Mouse (Mus musculus) CH12.LX (cell line): ENCODE measurements around the gene Fgg.

ENCODE experiments used
- CTCF ChIP-seq, 2 experiments: IDR thresholded peaks in 1 of 2; conservative IDR thresholded peaks in 1 of 2; 2 replicates each; pipeline ENCODE4 v1.5.1; 2011 to 2012; ENCODE audit warnings: low read depth in 2 of 2, low read length in 2 of 2, improper control_type of control experiment in 1 of 2, inconsistent platforms in 1 of 2, mild to moderate bottlenecking in 1 of 2, moderate library complexity in 1 of 2
- ETS1 ChIP-seq: conservative IDR thresholded peaks from 2 replicates; pipeline ENCODE4 v1.6.1; 2012; ENCODE audit warnings: low read depth, mild to moderate bottlenecking, inconsistent platforms, low read length, improper control_type of control experiment, moderate library complexity
- NRF1 ChIP-seq: IDR thresholded peaks from 2 replicates; pipeline ENCODE4 v1.6.1; 2014; ENCODE audit warnings: low read depth, mild to moderate bottlenecking, inconsistent platforms, low read length, improper control_type of control experiment, moderate library complexity
- POLR2A ChIP-seq: IDR thresholded peaks from 2 replicates; pipeline ENCODE4 v1.6.1; 2011; ENCODE audit warnings: low read depth, mild to moderate bottlenecking, improper control_type of control experiment, low read length
- ZNF384 ChIP-seq: IDR thresholded peaks from 2 replicates; pipeline ENCODE4 v1.6.1; 2012; ENCODE audit warnings: low read depth, low read length, improper control_type of control experiment, inconsistent platforms

GRCm38 (mm10) chr3:83007557-83007956 is at the start of gene Fgg:
- TF ChIP-seq CTCF (conservative IDR thresholded peaks at IDR 0.05 in 1 of 2, IDR thresholded peaks at IDR 0.05 in 1 of 2; ENCODE audit: low read depth in 2 of 2, low read length in 2 of 2), result no peak
- no peak for TF ChIP-seq POLR2A
- no peak for TF ChIP-seq NRF1
- no peak for TF ChIP-seq ZNF384
- no peak for TF ChIP-seq ETS1
